Mouse (Mus musculus): ENCODE measurements around the gene Grsf1. TPM values are rescaled to one million over a fixed set of nuclear protein-coding genes. Genes with fewer than 3 reads are reported as not detected.

The Grsf1 gene
- polyA plus RNA-seq, 1 experiment from 2014 or later: 82.0 TPM

GRCm38 (mm10) chr5:88690681-88691505, 14.9 kb upstream of the Grsf1 start:
- no peaks in the 10 kb centered on the region for H3K36me3 ChIP-seq (ENCODE audit: insufficient read depth, low read length)
- H3K27ac ChIP-seq: no peak overlapping the region
- no peaks in the 10 kb centered on the region for H3K9me3 ChIP-seq (replicated peaks; ENCODE audit: low read length)
- TF ChIP-seq CTCF (IDR thresholded peaks at IDR 0.05; ENCODE audit: low read depth): no peak
- H3K4me1 ChIP-seq (replicated peaks; ENCODE audit: insufficient read depth, low read length): no peaks in the 10 kb centered on the region
- no peak overlapping the region for H3K4me3 ChIP-seq (replicated peaks; ENCODE audit: low read depth, low read length)
- ATAC-seq (replicated peaks; ENCODE audit: low FRiP score, low read depth) (no peak), DNase-seq (ENCODE audit: low spot score) (no peak)
- H3K9ac ChIP-seq (ENCODE audit: low read depth, low read length): no peak overlapping the region
- 47% methylated on average over 10 of the region's 10 CpGs for WGBS
- 0 out of 2 replicates have a peak, but pooled peaks cover under 1% of the 10 kb centered on the region for H3K27me3 ChIP-seq (ENCODE audit: insufficient read depth, low read length)
- no peak overlapping the region for H3K4me2 ChIP-seq (ENCODE audit: low read length)

- DNase-seq (ENCODE audit: low spot score): peak; percentile 91
- ATAC-seq (replicated peaks; ENCODE audit: low FRiP score, low read depth): no peak
- no peak overlapping the region for H3K27ac ChIP-seq
- H3K4me2 ChIP-seq (ENCODE audit: low read length): no peak overlapping the region
- WGBS: 75% methylated on average over 3 of the region's 3 CpGs
- no peak overlapping the region for H3K9ac ChIP-seq (ENCODE audit: low read depth, low read length)
- H3K4me1 ChIP-seq (replicated peaks; ENCODE audit: insufficient read depth, low read length): no peaks in the 10 kb centered on the region
- H3K9me3 ChIP-seq (replicated peaks; ENCODE audit: low read length): no peaks in the 10 kb centered on the region
- no peaks in the 10 kb centered on the region for H3K36me3 ChIP-seq (ENCODE audit: insufficient read depth, low read length)
- peak; percentile 81 for TF ChIP-seq CTCF (IDR thresholded peaks at IDR 0.05; ENCODE audit: low read depth)
- H3K27me3 ChIP-seq (ENCODE audit: insufficient read depth, low read length): peaks cover 9% of the 10 kb centered on the region; the same call in 1 of the 2 replicates
- no peak overlapping the region for H3K4me3 ChIP-seq (replicated peaks; ENCODE audit: low read depth, low read length)
Measured at GRCm38 (mm10) chr5:88689279-88689938, 13.4 kb upstream of the Grsf1 start.

GRCm38 (mm10) chr5:88688583-88689187, 12.7 kb upstream of the Grsf1 start:
- ATAC-seq (replicated peaks; ENCODE audit: low FRiP score, low read depth): 0 out of 2 replicates have a peak, but pooled peaks have one; percentile 33
- DNase-seq (ENCODE audit: low spot score): peak; percentile 10
- Histone ChIP-seq H3K27ac (no peak overlapping the region), H3K4me2 (ENCODE audit: low read length) (no peak overlapping the region), H3K4me1 (replicated peaks; ENCODE audit: insufficient read depth, low read length) (no peaks in the 10 kb centered on the region), H3K27me3 (ENCODE audit: insufficient read depth, low read length) (peaks cover 9% of the 10 kb centered on the region; the same call in 1 of the 2 replicates), H3K9me3 (replicated peaks; ENCODE audit: low read length) (no peaks in the 10 kb centered on the region), H3K9ac (ENCODE audit: low read depth, low read length) (no peak overlapping the region), H3K4me3 (replicated peaks; ENCODE audit: low read depth, low read length) (no peak overlapping the region), H3K36me3 (ENCODE audit: insufficient read depth, low read length) (no peaks in the 10 kb centered on the region)
- no peak for TF ChIP-seq CTCF (IDR thresholded peaks at IDR 0.05; ENCODE audit: low read depth)
- WGBS: 70% methylated on average over 15 of the region's 15 CpGs

- Histone ChIP-seq H3K36me3 (ENCODE audit: insufficient read depth, low read length) (no peaks in the 10 kb centered on the region), H3K27me3 (ENCODE audit: insufficient read depth, low read length) (peaks cover 9% of the 10 kb centered on the region; the same call in 1 of the 2 replicates), H3K4me2 (ENCODE audit: low read length) (no peak overlapping the region), H3K27ac (no peak overlapping the region), H3K9me3 (replicated peaks; ENCODE audit: low read length) (no peaks in the 10 kb centered on the region), H3K4me1 (replicated peaks; ENCODE audit: insufficient read depth, low read length) (no peaks in the 10 kb centered on the region), H3K4me3 (replicated peaks; ENCODE audit: low read depth, low read length) (no peak overlapping the region), H3K9ac (ENCODE audit: low read depth, low read length) (no peak overlapping the region)
- TF ChIP-seq CTCF (IDR thresholded peaks at IDR 0.05; ENCODE audit: low read depth): no peak
- ATAC-seq (replicated peaks; ENCODE audit: low FRiP score, low read depth) (no peak), DNase-seq (ENCODE audit: low spot score) (no peak)
- WGBS: 80% methylated on average over 8 of the region's 8 CpGs
Measured at GRCm38 (mm10) chr5:88687996-88688406, 12.0 kb upstream of the Grsf1 start.

GRCm38 (mm10) chr5:88685745-88686299, 9.9 kb upstream of the Grsf1 start:
- Histone ChIP-seq H3K4me2 (ENCODE audit: low read length) (no peak overlapping the region), H3K9me3 (replicated peaks; ENCODE audit: low read length) (no peaks in the 10 kb centered on the region), H3K4me1 (replicated peaks; ENCODE audit: insufficient read depth, low read length) (no peaks in the 10 kb centered on the region), H3K36me3 (ENCODE audit: insufficient read depth, low read length) (no peaks in the 10 kb centered on the region), H3K27me3 (ENCODE audit: insufficient read depth, low read length) (peaks cover 9% of the 10 kb centered on the region; the same call in 1 of the 2 replicates), H3K9ac (ENCODE audit: low read depth, low read length) (no peak overlapping the region), H3K27ac (no peak overlapping the region), H3K4me3 (replicated peaks; ENCODE audit: low read depth, low read length) (no peak overlapping the region)
- DNase-seq (ENCODE audit: low spot score): no peak
- TF ChIP-seq CTCF (IDR thresholded peaks at IDR 0.05; ENCODE audit: low read depth): no peak
- no peak for ATAC-seq (replicated peaks; ENCODE audit: low FRiP score, low read depth)
- 54% methylated on average over 6 of the region's 6 CpGs for WGBS

- H3K36me3 ChIP-seq (ENCODE audit: insufficient read depth, low read length): no peaks in the 10 kb centered on the region
- peaks cover 9% of the 10 kb centered on the region; the same call in 1 of the 2 replicates for H3K27me3 ChIP-seq (ENCODE audit: insufficient read depth, low read length)
- 6% methylated on average over 6 of the region's 6 CpGs for WGBS
- no peaks in the 10 kb centered on the region for H3K4me1 ChIP-seq (replicated peaks; ENCODE audit: insufficient read depth, low read length)
- DNase-seq (ENCODE audit: low spot score) (no peak), ATAC-seq (replicated peaks; ENCODE audit: low FRiP score, low read depth) (no peak)
- no peak overlapping the region for H3K4me2 ChIP-seq (ENCODE audit: low read length)
- H3K9me3 ChIP-seq (replicated peaks; ENCODE audit: low read length): no peaks in the 10 kb centered on the region
- H3K27ac ChIP-seq: no peak overlapping the region
- H3K4me3 ChIP-seq (replicated peaks; ENCODE audit: low read depth, low read length): no peak overlapping the region
- H3K9ac ChIP-seq (ENCODE audit: low read depth, low read length): no peak overlapping the region
- no peak for TF ChIP-seq CTCF (IDR thresholded peaks at IDR 0.05; ENCODE audit: low read depth)
Measured at GRCm38 (mm10) chr5:88685306-88685705, 9.3 kb upstream of the Grsf1 start.

All from kidney, postnatal 0 days (tissue).